Mouse (Mus musculus) mouse embryonic stem cell (cell line): Measurements from ENCODE around the gene Fam122c.

Experiments used
- in situ Hi-C, 2 experiments: fragments of 300-500 bp; cut with MboI; formaldehyde crosslinking; loops; 1 replicate in 1 of 2; 3 replicates in 1 of 2; pipeline ENCODE4 v1.14.3; 2019 to 2020; ENCODE audit warnings: low sequenced_read_pairs in 2 of 2, low pct_unique_long_range_greater_than_20kb in 1 of 2, mixed read lengths in 1 of 2; ENCODE audit not compliant: unreplicated experiment in 1 of 2

Fam122c gene

GRCm38 (mm10) chrX:53348374-53348773, 75.2 kb downstream of the Fam122c start:
- in situ Hi-C loops, result loop anchor here in 1 of 2 experiments (25.0 kb wide), 1 partner anchor 111 kb away; the partner anchor contains the start of gene Plac1

GRCm38 (mm10) chrX:53364668-53365383, 91.6 kb downstream of the Fam122c start:
- in situ Hi-C loops, result no loop called here

- in situ Hi-C loops, result no loop called here
Measured at GRCm38 (mm10) chrX:53369534-53370365, 96.5 kb downstream of the Fam122c start.

- in situ Hi-C loops, result no loop called here
Measured at GRCm38 (mm10) chrX:53370366-53370740, 97.1 kb downstream of the Fam122c start, which contains the start of gene Mospd1. Mospd1 (minus strand) TSS chrX:53370502.
